Mouse (Mus musculus) neural tube, embryonic 11.5 days (tissue): ENCODE results near the gene Sestd1. TPM values are rescaled to one million over a fixed set of nuclear protein-coding genes. Genes with fewer than 3 reads are reported as not detected.

ENCODE experiments used
- ATAC-seq: fragments of 200-750 bp; cut with Nextera tagmentation; 2 replicates; pipeline ENCODE4 v1.8.0; 2017; ENCODE audit warnings: moderate number of reproducible peaks, mild to moderate bottlenecking, moderate TSS enrichment, moderate library complexity; ENCODE audit not compliant: insufficient read depth, low FRiP score, low TSS enrichment
- DNase-seq: peaks from one replicate; pipeline ENCODE4 v3.0.0-alpha.2; 2015; ENCODE audit warnings: low spot score
- H3K27ac ChIP-seq: fragments of 300-500 bp; sonication (generic); 2 replicates; pipeline ENCODE4 v1.5.1; 2014; ENCODE audit warnings: low read depth, mild to moderate bottlenecking, low read length
- H3K27me3 ChIP-seq: fragments of 300-500 bp; sonication (generic); 2 replicates; pipeline ENCODE4 v1.6.1; 2014; ENCODE audit warnings: mild to moderate bottlenecking, low read length, mixed read lengths; ENCODE audit not compliant: control insufficient read depth, insufficient read depth
- H3K36me3 ChIP-seq: fragments of 300-500 bp; sonication (generic); 2 replicates; pipeline ENCODE4 v1.6.1; 2014; ENCODE audit warnings: mild to moderate bottlenecking, low read length, moderate library complexity, mixed read lengths; ENCODE audit not compliant: control insufficient read depth, insufficient read depth
- H3K4me1 ChIP-seq: fragments of 300-500 bp; sonication (generic); 2 replicates; pipeline ENCODE4 v1.6.1; 2014; ENCODE audit warnings: low read length, mixed read lengths; ENCODE audit not compliant: control insufficient read depth, insufficient read depth
- H3K4me2 ChIP-seq: fragments of 300-500 bp; sonication (generic); 2 replicates; pipeline ENCODE4 v1.6.1; 2014; ENCODE audit warnings: low read depth, mild to moderate bottlenecking, moderate library complexity
- H3K4me3 ChIP-seq: fragments of 300-500 bp; sonication (generic); 2 replicates; pipeline ENCODE4 v1.5.1; 2014; ENCODE audit warnings: low read depth, low read length
- H3K9ac ChIP-seq: fragments of 300-500 bp; sonication (generic); 2 replicates; pipeline ENCODE4 v1.6.1; 2014; ENCODE audit warnings: mild to moderate bottlenecking, low read length
- H3K9me3 ChIP-seq: fragments of 300-500 bp; sonication (generic); 2 replicates; pipeline ENCODE4 v1.6.1; 2016; ENCODE audit warnings: low read length; ENCODE audit not compliant: control insufficient read depth
- WGBS: fragments of 180-500 bp; shearing (Covaris S2); extraction: QIAGEN DNeasy Blood & Tissue Kit; methylation state at CpG from one replicate; pipeline ENCODE4 v1.1.7; 2014; 5-methylcytosine and 5-hydroxymethylcytosine counted together
- polyA plus RNA-seq: library from polyadenylated mRNA; unstranded; fragments of >200 nt; fragmentation: Nextera tagmentation; extraction: Ambion mirVana; gene quantifications from 2 replicates; pipeline ENCODE4 v1.2.1, GENCODE M21; 2014

The Sestd1 gene
- polyA plus RNA-seq, 1 experiment from 2014 or later: 31.3 TPM

GRCm38 (mm10) chr2:77182271-77182995 is 98.0 kb downstream of the Sestd1 start:
- no peak for ATAC-seq
- Histone ChIP-seq H3K9me3 (no peaks in the 10 kb centered on the region), H3K4me2 (no peak overlapping the region), H3K4me1 (no peaks in the 10 kb centered on the region), H3K27ac (no peak overlapping the region), H3K27me3 (no peaks in the 10 kb centered on the region), H3K9ac (no peak overlapping the region), H3K36me3 (no peaks in the 10 kb centered on the region), H3K4me3 (no peak overlapping the region)
- no peak for DNase-seq
- 87% methylated on average over 4 of the region's 4 CpGs for WGBS

DNA sequence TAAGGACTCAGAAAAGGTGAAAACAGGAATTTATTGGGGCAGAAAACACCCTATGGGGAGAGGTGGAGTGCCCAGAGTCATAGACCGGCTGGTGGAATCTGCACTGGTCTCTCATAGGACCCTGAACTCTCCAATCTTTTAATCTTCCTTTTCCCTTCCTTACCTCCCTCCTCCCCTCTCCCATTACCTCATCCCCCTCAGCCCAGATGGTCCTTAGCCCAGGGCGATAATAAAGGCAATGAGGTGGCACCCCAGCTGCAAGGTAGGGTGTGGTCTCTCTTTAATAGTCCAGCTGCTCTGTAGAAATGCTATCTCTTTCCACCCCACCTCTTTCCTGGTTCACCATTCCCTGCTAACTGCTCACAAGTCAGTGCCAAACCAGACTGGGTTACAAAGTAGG is 102.9 kb downstream of the Sestd1 start:
- H3K36me3 ChIP-seq: no peaks in the 10 kb centered on the region
- no peaks in the 10 kb centered on the region for H3K27me3 ChIP-seq
- no peak overlapping the region for H3K4me3 ChIP-seq
- H3K27ac ChIP-seq: no peak overlapping the region
- DNase-seq: no peak
- no peak overlapping the region for H3K4me2 ChIP-seq
- no peaks in the 10 kb centered on the region for H3K4me1 ChIP-seq
- 62% methylated on average over 2 of the region's 2 CpGs for WGBS
- ATAC-seq: no peak
- no peak overlapping the region for H3K9ac ChIP-seq
- H3K9me3 ChIP-seq: no peaks in the 10 kb centered on the region

GRCm38 (mm10) chr2:77176413-77176812 is 104.0 kb downstream of the Sestd1 start:
- Histone ChIP-seq H3K9me3 (no peaks in the 10 kb centered on the region), H3K4me2 (no peak overlapping the region), H3K4me1 (peaks cover 4% of the 10 kb centered on the region; the same call in 1 of the 2 replicates), H3K27ac (no peak overlapping the region), H3K9ac (no peak overlapping the region), H3K27me3 (no peaks in the 10 kb centered on the region), H3K36me3 (no peaks in the 10 kb centered on the region), H3K4me3 (no peak overlapping the region)
- DNase-seq (no peak), ATAC-seq (no peak)
- 69% methylated on average over 10 of the region's 10 CpGs for WGBS

GRCm38 (mm10) chr2:77175411-77175810 is 105.0 kb downstream of the Sestd1 start:
- no peaks in the 10 kb centered on the region for H3K36me3 ChIP-seq
- H3K4me1 ChIP-seq: peaks cover 4% of the 10 kb centered on the region; the same call in 1 of the 2 replicates
- no peak for ATAC-seq
- no peak overlapping the region for H3K9ac ChIP-seq
- H3K4me2 ChIP-seq: no peak overlapping the region
- DNase-seq: no peak
- H3K4me3 ChIP-seq: no peak overlapping the region
- H3K27ac ChIP-seq: no peak overlapping the region
- 55% methylated on average over 7 of the region's 7 CpGs for WGBS
- no peaks in the 10 kb centered on the region for H3K27me3 ChIP-seq
- H3K9me3 ChIP-seq: no peaks in the 10 kb centered on the region

DNA sequence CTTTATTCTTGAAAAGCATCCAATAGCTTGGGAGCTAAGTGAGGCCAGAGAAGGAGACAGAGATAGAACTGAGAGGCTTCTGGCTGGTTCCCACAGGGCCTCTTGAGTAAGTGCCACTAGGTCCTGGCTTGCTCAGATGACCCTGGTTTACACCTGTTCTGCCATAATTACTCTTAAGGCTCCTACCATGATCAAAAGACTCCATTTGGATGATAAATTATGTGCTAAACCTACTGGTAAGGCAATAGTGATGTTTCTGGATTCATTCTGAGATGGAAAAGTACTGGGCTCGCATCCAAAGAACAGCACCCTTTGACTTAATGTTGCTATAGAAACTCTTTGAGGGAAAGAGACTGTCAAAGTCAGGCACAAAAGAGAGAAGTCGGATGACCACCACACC is 106.1 kb downstream of the Sestd1 start:
- Histone ChIP-seq H3K27me3 (no peaks in the 10 kb centered on the region), H3K4me3 (no peak overlapping the region), H3K36me3 (no peaks in the 10 kb centered on the region), H3K4me2 (no peak overlapping the region), H3K9ac (no peak overlapping the region), H3K4me1 (peaks cover 4% of the 10 kb centered on the region; the same call in 1 of the 2 replicates), H3K9me3 (no peaks in the 10 kb centered on the region), H3K27ac (no peak overlapping the region)
- 60% methylated on average over 2 of the region's 2 CpGs for WGBS
- ATAC-seq: no peak
- no peak for DNase-seq

GRCm38 (mm10) chr2:77173821-77174220 is 106.6 kb downstream of the Sestd1 start:
- H3K4me1 ChIP-seq: peaks cover 4% of the 10 kb centered on the region; the same call in 1 of the 2 replicates
- no peaks in the 10 kb centered on the region for H3K27me3 ChIP-seq
- H3K9ac ChIP-seq: no peak overlapping the region
- H3K9me3 ChIP-seq: no peaks in the 10 kb centered on the region
- WGBS: 88% methylated on average over 6 of the region's 6 CpGs
- H3K36me3 ChIP-seq: no peaks in the 10 kb centered on the region
- ATAC-seq (no peak), DNase-seq (no peak)
- H3K4me3 ChIP-seq: no peak overlapping the region
- no peak overlapping the region for H3K27ac ChIP-seq
- no peak overlapping the region for H3K4me2 ChIP-seq

DNA sequence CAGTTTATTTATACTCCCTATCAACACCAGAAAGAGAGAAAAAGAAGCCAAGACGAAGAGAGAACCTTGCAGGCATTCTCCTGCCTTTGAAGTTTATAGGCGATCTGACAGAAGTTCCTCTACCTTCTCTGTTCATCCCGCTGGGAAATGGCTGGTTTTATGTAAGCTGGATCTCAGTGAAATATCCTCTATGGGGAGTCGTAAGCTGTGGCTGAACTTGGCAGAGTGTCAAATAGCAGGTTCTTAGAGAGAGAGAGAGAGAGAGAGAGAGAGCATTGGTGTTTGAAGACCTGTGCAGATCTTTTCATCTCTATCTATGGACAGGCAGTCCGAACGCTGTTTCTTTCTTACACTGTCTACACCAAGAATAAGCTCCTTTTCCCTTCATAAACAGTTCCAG is 107.0 kb downstream of the Sestd1 start:
- Histone ChIP-seq H3K4me2 (no peak overlapping the region), H3K9me3 (no peaks in the 10 kb centered on the region), H3K4me1 (peaks cover 4% of the 10 kb centered on the region; the same call in 1 of the 2 replicates), H3K27ac (no peak overlapping the region), H3K9ac (no peak overlapping the region), H3K36me3 (no peaks in the 10 kb centered on the region), H3K4me3 (no peak overlapping the region), H3K27me3 (no peaks in the 10 kb centered on the region)
- DNase-seq: no peak
- WGBS: 65% methylated on average over 6 of the region's 6 CpGs
- ATAC-seq: no peak

DNA sequence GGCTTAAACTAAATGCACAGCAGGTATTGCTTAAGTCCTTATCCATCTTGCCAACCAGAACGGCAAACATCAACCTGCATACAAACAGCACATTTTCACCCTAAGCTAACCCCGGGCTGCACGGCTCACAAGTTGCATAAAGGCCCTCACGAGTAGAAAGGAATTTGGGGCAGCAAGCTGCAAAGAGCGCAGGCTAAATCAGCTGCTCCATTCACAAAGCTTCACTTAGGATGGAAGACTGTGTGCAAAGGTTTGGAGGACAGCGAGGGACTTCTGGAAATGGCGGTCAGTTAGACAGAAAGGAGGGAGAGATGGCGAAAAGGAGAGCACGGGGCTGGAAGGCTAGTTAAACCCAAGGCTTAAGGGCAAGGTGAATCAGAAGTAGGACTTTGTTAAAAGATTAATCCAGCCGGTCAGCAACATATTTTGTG is 108.1 kb downstream of the Sestd1 start:
- no peak overlapping the region for H3K9ac ChIP-seq
- H3K9me3 ChIP-seq: no peaks in the 10 kb centered on the region
- H3K27ac ChIP-seq: no peak overlapping the region
- DNase-seq (no peak), ATAC-seq (no peak)
- H3K4me3 ChIP-seq: no peak overlapping the region
- no peaks in the 10 kb centered on the region for H3K36me3 ChIP-seq
- peaks cover 4% of the 10 kb centered on the region; the same call in 1 of the 2 replicates for H3K4me1 ChIP-seq
- WGBS: 57% methylated on average over 10 of the region's 10 CpGs
- no peaks in the 10 kb centered on the region for H3K27me3 ChIP-seq
- no peak overlapping the region for H3K4me2 ChIP-seq
